Mouse (Mus musculus) naive thymus-derived CD4-positive, alpha-beta T cell, adult 2 months (primary cell): ENCODE measurements around the gene Ndufc2.
"Not testable (repeated sequence)": the region's sequence is repeated elsewhere in the genome, so short reads cannot be mapped to it uniquely, and the experiment has no call there.

Source experiments
- DNase-seq: peaks from one replicate; pipeline ENCODE4 v3.0.0-alpha.2; 2011; ENCODE audit warnings: low read depth

The Ndufc2 gene

GRCm38 (mm10) chr7:97427296-97427695, 27.5 kb downstream of the Ndufc2 start:
- DNase-seq, result no peak

GRCm38 (mm10) chr7:97427778-97428420, 28.1 kb downstream of the Ndufc2 start:
- DNase-seq, result no peak

DNA sequence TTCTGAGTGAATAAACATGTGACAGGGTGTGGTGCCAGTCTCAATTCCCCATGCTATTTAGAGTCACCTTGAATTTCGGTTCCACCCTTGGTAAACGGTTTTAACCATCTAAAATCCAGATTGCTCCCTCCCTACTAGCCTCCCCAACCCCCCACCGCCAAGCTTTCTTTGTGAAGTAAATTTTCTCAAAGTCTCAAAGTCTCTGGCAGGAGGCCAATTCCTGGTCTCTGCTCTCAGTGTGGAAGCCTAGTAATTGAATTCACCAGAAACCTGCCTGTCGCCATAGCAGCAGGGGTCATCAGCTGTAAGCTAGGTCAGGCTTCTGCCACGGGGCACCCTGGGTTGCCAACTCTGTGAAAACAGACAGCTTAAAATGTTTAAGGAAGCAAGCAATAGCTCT, 29.9 kb downstream of the Ndufc2 start:
- DNase-seq, result no peak

DNA sequence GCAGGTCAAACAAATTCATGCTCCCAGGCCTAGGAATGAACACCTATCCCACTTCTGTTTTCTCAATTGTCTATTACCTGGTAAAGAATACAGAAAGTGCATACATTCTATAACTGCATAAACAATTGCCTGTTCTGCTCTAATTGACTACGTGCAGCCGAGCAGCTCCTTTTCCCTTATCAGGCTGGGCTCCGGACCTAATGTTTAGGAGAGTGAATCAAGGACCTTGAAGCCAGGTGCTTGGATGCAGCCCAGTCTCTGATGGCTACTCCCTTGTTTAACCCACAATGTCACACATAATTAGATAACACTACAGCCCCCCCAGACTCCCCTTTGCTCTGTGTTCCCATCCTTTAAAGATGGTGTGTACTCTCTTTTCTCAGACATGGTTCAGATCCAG, 33.7 kb downstream of the Ndufc2 start:
- DNase-seq, result not testable (repeated sequence)

DNA sequence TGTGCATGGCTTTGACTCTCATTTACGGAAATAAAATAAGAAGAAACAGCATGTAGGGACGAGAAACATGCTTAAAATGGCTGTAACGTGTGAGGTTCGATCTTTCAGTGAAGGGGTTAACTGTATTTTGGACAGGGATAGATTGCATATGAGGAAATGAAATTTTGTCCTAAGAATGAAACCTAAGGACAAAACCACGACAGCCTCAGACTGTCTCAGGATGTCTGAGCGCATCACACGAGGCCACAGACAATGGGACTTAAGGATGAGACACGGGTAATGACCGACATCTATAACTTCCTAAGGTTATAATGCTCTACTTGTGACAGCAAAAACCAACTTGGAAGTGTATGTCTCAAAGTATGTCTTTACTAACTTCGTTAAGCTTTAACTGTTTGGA, 34.7 kb downstream of the Ndufc2 start:
- no peak for DNase-seq

- DNase-seq, result no peak
Observed at GRCm38 (mm10) chr7:97438986-97439385, 39.2 kb downstream of the Ndufc2 start.

DNA sequence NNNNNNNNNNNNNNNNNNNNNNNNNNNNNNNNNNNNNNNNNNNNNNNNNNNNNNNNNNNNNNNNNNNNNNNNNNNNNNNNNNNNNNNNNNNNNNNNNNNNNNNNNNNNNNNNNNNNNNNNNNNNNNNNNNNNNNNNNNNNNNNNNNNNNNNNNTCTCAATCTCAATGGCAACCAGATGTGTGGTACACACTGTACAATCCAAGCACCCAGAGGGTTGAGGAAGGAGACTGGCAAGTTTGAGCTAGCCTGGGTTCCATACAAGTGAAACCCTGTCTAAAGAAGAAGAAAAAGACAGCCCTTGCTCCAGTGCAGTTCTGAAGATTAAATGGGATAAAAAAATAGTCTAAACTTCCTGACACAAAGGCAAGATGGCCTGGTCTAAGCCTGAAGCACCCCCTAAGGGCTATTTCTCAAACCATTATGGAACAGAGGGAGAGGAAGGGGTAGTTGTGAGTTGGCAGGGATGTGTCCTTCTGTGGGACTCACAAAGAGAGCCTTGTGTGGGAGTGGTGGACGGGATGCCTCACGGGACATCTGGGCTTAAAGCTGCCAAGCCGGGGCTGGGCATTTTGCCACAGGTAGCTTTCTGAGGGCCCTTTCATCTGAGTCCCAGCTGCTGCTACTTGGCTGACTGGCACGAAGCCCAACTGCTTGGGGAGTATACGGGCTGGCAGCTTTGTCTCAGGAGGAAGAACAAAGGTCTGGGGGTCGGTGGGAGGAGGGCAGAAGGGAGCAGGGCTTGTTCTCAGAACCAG, 46.5 kb downstream of the Ndufc2 start:
- no peak for DNase-seq

DNA sequence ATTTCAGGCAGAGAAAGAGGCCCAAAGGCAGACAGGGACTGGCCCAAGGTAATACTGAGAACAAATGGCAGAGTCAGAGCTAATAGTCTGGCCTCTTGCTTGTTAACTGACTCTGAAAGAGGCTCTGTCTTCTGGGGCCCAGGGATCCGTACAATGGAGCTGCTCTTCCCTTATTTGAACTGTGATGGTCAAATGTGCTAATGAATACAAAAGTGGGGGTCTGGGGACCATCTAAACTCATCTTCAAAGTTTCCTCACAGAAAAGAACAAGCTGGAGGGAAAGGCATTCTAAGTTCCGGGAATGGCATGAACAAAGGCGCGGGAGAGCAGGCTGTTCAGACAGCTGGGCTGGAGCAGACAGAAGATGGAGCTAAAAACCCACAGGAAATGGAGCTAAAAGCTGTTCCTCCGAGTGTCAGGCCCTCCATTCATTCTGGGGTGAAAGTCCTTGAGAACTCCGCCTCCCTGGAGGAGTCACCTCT, 47.3 kb downstream of the Ndufc2 start:
- DNase-seq, result no peak

DNA sequence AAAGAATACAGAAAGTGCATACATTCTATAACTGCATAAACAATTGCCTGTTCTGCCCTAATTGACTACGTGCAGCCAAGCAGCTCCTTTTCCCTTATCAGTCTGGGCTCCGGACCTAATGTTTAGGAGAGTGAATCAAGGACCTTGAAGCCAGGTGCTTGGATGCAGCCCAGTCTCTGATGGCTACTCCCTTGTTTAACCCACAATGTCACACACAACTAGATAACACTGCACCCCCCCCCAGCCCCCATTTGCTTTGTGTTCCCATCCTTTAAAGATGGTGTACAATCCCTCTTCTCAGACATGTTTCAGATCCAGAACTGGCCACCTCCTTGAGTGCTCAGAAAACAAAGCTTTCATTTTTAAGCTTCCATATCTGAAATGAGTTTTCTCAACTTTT, 51.2 kb downstream of the Ndufc2 start, which contains the start of gene Kctd14:
TSS of gene Kctd14 (plus strand) at position 301 of the 400 bp plus-strand sequence.
- DNase-seq, result not testable (repeated sequence)

GRCm38 (mm10) chr7:97452196-97452595, 52.4 kb downstream of the Ndufc2 start:
- no peak for DNase-seq

DNA sequence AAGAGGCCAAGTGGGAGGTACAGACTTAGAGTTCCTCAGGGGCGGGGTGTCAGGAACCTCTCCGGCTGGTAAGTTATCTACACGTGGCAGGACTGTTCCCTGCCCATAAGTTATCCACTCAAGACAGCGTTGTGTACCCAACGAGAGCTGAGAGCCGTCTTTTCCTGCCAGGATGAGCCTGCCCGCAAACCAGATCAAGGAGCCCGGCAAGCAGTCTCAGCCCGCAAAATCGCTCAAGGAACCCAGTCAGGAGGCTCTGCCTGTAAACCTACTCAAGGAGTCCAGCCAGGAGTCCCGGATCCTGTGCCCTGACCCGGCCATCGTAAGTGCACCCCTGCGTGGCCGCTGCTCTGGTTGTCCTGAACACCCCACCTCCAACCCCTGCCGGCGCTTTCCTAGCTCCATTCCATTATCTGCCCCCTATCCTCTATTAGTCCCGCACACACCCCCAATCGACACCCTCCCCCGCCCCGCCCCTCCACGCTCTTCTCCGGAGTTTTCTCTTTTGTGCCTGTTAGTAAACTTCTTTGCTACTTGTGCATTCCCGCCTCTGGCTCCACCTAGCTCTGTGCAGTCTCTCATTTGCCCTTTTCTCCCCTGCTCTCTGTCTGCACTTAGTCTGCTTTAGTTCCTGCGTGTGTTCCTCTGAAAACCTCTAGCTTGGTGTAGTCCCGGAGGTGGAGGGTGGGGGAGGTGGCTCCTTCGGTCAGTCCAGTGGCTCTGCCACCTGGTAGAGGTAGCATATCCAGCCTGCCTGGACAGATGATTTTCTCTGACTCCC, 53.5 kb downstream of the Ndufc2 start:
- DNase-seq, result peak; percentile 41

DNA sequence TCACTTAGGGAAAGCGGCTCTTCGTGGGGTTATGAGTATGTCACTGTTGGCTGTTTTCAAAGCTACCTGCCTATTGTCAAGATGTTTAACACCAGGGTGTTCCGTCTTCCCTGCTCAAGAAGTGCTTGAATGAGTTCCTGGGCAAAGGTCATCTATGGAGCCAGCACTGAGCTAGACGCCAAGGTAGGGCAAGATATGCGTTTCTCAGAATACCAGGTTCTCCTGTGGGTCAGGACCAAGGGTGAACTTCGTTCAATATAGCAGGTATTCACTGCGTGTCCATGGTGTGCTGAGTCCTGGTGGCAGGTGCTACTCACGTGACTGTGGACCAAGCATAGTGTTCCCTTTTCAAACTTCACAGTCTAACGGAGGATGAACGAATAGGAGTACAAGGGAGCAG, 55.0 kb downstream of the Ndufc2 start:
- DNase-seq, result no peak

GRCm38 (mm10) chr7:97455577-97455976, 55.8 kb downstream of the Ndufc2 start:
- no peak for DNase-seq
